Mouse (Mus musculus) stomach, postnatal 0 days (tissue): ENCODE results near the gene Shisa7. TPM values are rescaled to one million over a fixed set of nuclear protein-coding genes. Genes with fewer than 3 reads are reported as not detected.

ENCODE experiments used
- ATAC-seq: fragments of 200-750 bp; cut with Nextera tagmentation; 2 replicates; pipeline ENCODE4 v1.8.0; 2017; ENCODE audit not compliant: low FRiP score, low TSS enrichment
- DNase-seq: peaks from one replicate; pipeline ENCODE4 v3.0.0-alpha.2; 2016; ENCODE audit warnings: low spot score
- H3K27ac ChIP-seq: fragments of 300-500 bp; sonication (generic); replicated peaks from 2 replicates; pipeline ENCODE4 v1.5.1; 2014; ENCODE audit warnings: mild to moderate bottlenecking, control low read depth
- H3K27me3 ChIP-seq: fragments of 300-500 bp; sonication (generic); 2 replicates; pipeline ENCODE4 v1.6.1; 2014; ENCODE audit warnings: low read length; ENCODE audit not compliant: control insufficient read depth, insufficient read depth
- H3K36me3 ChIP-seq: fragments of 300-500 bp; sonication (generic); 2 replicates; pipeline ENCODE4 v1.6.1; 2014; ENCODE audit warnings: low read length, mixed read lengths; ENCODE audit not compliant: control insufficient read depth, insufficient read depth
- H3K4me1 ChIP-seq: fragments of 300-500 bp; sonication (generic); replicated peaks from 2 replicates; pipeline ENCODE4 v1.6.1; 2014; ENCODE audit warnings: antibody characterized with exemption; ENCODE audit not compliant: control insufficient read depth, insufficient read depth
- H3K4me2 ChIP-seq: fragments of 300-500 bp; sonication (generic); replicated peaks from 2 replicates; pipeline ENCODE4 v1.6.1; 2014; ENCODE audit warnings: low read depth, mild to moderate bottlenecking, control low read depth, moderate library complexity
- H3K4me3 ChIP-seq: fragments of 300-500 bp; sonication (generic); 2 replicates; pipeline ENCODE4 v1.5.1; 2014; ENCODE audit warnings: low read depth, low read length, control low read depth
- H3K9ac ChIP-seq: fragments of 300-500 bp; sonication (generic); 2 replicates; pipeline ENCODE4 v1.6.1; 2014; ENCODE audit warnings: mild to moderate bottlenecking, low read length, control low read depth, mixed read lengths
- H3K9me3 ChIP-seq: fragments of 300-500 bp; sonication (generic); 2 replicates; pipeline ENCODE4 v1.6.1; 2016; ENCODE audit warnings: low read length; ENCODE audit not compliant: control insufficient read depth
- CTCF ChIP-seq: IDR thresholded peaks from 2 replicates; pipeline ENCODE4 v1.5.1; 2016; ENCODE audit warnings: antibody characterized with exemption, low read depth, mild to moderate bottlenecking, moderate library complexity
- EP300 ChIP-seq: optimal IDR thresholded peaks from 2 replicates; pipeline ENCODE3; 2016; ENCODE audit warnings: antibody characterized with exemption
- WGBS: fragments of 180-500 bp; shearing (Covaris S2); extraction: QIAGEN DNeasy Blood & Tissue Kit; methylation state at CpG from one replicate; pipeline ENCODE4 v1.1.7; 2014; 5-methylcytosine and 5-hydroxymethylcytosine counted together
- polyA plus RNA-seq: library from polyadenylated mRNA; unstranded; fragments of >200 nt; fragmentation: Nextera tagmentation; extraction: Ambion mirVana; gene quantifications from 2 replicates; pipeline ENCODE4 v1.2.1, GENCODE M21; 2015

Shisa7 gene
- polyA plus RNA-seq, 1 experiment from 2014 or later = 0.15 TPM

GRCm38 (mm10) chr7:4789436-4789935 lies 55.0 kb downstream of the Shisa7 start, which contains the start of gene Tmem238:
TSS of gene Tmem238 (minus strand) at chr7:4789656.
- peak within 1 kb of the TSS; percentile 86 for H3K4me2 ChIP-seq
- peak within 1 kb of the TSS; percentile 92 for H3K27ac ChIP-seq
- H3K9ac ChIP-seq = peak within 1 kb of the TSS; percentile 86
- peak; percentile 93 for DNase-seq
- peak within 1 kb of the TSS; percentile 59 for H3K4me3 ChIP-seq
- no peaks in the 10 kb centered on the region for H3K9me3 ChIP-seq
- peak; percentile 80 for ATAC-seq
- H3K4me1 ChIP-seq = peaks cover 4% of the 10 kb centered on the region; the same call in 1 of the 2 replicates
- TF ChIP-seq CTCF = no peak
- TF ChIP-seq EP300 = no peak
- H3K36me3 ChIP-seq = peaks cover 2% of the 10 kb centered on the region; the same call in 1 of the 2 replicates
- 7% methylated on average over 37 of the region's 40 CpGs for WGBS
- H3K27me3 ChIP-seq = no peaks in the 10 kb centered on the region

DNA sequence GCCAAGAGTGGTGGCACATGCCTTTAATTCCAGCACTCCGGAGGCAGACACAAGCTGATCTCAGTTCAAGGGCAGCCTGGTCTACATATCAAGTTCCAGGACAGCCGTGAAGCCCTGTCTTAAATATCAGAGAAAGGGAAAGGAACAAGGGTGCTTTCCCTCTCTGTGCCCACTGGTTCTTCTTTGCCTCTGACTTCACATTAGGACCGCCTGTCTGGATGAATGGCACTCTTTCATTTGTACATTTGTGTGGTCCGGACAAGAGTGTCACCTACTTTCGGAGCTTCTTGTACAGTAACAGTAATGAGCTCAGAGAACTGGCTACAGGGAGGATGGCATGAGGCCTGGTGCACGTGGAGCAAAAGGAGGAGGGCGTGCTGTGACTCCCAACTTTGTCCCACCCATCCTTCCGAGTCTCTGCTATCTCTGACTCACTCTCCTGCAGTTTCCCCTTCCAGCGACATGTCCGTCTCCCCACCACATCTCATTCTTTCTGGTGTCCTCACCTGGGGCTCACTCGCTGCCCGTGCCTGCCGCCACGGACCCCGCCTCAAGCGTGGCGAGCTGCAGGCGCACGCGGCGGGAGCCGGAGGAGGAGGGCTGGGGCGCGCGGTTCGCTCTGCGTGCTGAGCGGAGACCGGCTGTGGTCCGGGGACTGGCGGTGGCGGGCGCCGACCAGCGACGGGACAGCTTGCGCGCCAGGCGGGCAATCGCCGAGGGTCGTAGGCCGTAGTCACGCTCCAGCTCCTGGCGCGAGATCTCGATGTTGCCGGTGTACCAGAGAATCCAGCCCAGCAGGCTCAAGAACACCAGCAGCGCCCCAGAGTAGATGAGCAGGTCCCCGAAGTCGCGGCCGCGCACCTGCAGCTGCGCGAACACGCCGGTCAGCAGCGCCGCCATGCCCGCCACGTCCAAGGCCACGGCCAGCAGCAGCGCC lies 55.7 kb downstream of the Shisa7 start:
- Histone ChIP-seq H3K27me3 (no peaks in the 10 kb centered on the region), H3K4me2 (peak overlapping the region; percentile 86), H3K9me3 (no peaks in the 10 kb centered on the region), H3K4me1 (peaks cover 4% of the 10 kb centered on the region; the same call in 1 of the 2 replicates), H3K4me3 (peak overlapping the region; percentile 59), H3K36me3 (no peaks in the 10 kb centered on the region), H3K27ac (peak overlapping the region; percentile 92), H3K9ac (peak overlapping the region; percentile 86)
- ATAC-seq (peak; percentile 45), DNase-seq (peak; percentile 76)
- TF ChIP-seq EP300 = no peak
- TF ChIP-seq CTCF = peak; percentile 59; the same call in 1 of the 2 replicates
- WGBS = 2% methylated on average over 62 of the region's 64 CpGs

DNA sequence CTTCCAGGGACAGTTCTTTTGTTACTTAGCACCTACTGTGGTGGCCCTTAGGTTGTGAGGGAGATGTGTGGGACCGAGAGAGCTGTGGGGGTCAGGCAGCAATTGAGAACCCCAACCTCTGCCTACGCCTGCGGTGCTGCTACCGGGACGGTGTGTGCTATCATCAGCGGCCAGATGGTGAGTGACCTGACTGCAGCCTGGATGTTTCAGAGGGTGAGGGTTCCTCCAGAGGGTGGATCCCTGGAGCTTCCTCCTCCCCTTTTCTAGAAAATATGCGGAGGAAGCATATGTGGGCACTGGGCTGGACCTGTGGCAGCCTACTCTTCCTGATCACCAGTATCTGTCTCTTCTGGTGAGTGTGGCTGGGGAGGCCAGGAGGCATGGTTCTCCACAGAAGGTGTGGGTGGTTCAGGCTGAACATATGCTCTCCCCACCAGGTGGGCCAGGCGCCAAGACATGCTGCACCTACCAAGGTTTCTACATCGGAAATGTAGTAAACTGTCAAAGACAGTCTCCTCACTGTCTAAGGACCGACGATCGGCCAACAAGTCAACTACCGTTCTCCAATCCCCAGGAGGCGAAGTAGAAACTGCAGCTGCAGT lies 60.7 kb downstream of the Shisa7 start:
- H3K27ac ChIP-seq = no peak overlapping the region
- no peak overlapping the region for H3K9ac ChIP-seq
- no peaks in the 10 kb centered on the region for H3K9me3 ChIP-seq
- WGBS = 81% methylated on average over 14 of the region's 14 CpGs
- no peaks in the 10 kb centered on the region for H3K36me3 ChIP-seq
- H3K4me1 ChIP-seq = no peaks in the 10 kb centered on the region; the same call in 1 of the 2 replicates
- H3K4me2 ChIP-seq = no peak overlapping the region
- DNase-seq (no peak), ATAC-seq (no peak)
- TF ChIP-seq EP300 (no peak), CTCF (no peak)
- H3K4me3 ChIP-seq = no peak overlapping the region
- H3K27me3 ChIP-seq = no peaks in the 10 kb centered on the region

DNA sequence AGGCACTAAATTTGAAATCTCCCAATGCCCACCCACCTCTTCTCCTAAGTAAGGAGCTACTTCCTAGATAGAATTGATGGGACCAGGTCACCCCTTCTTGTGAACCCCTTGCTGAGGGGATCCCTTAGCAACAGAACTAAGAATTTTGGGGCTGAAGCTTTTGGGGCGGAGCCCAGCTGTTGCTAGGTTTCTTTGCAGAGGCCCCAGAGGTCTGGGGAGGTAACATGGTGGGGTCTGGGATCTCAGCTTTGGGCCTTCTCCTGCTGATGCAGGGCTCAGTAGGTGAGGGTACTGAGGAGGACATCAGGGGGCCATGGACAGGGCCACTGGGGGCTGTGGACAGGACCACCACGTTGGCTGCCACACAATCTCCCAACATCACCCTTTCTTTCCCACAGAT lies 61.7 kb downstream of the Shisa7 start, which contains the start of the genes Il11 and Tmem190:
Il11 (minus strand) TSS at position 101 of the 400 bp plus-strand sequence.
Tmem190 (plus strand) TSS at position 179 of the 400 bp plus-strand sequence.
- DNase-seq = no peak
- H3K9ac ChIP-seq = no peak within 1 kb of the TSS
- no peak for ATAC-seq
- no peak within 1 kb of the TSS for H3K4me2 ChIP-seq
- no peaks in the 10 kb centered on the region for H3K36me3 ChIP-seq
- no peaks in the 10 kb centered on the region for H3K27me3 ChIP-seq
- H3K27ac ChIP-seq = no peak within 1 kb of the TSS
- H3K4me3 ChIP-seq = no peak within 1 kb of the TSS
- H3K4me1 ChIP-seq = no peaks in the 10 kb centered on the region
- 71% methylated on average over 2 of the region's 2 CpGs for WGBS
- H3K9me3 ChIP-seq = no peaks in the 10 kb centered on the region
- TF ChIP-seq EP300 (no peak), CTCF (no peak)

DNA sequence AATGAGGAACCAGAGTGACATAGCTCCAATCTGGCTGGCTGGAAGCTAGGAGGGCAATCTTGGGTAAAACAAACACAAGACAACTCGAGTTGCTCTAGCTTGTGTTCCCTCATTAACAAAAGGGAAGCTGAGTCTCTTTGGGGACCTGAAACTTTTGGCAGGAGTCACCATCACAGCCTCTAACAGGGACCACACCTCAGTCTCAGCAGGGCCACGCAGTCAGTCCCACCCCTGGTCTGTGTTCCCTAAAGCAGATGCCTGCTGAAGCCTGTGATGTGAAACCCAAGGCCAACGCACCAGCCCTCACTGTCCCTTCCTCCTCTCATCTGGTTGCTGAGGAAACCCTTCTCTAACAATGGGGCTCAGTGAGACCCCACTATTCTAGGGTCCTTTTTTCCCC lies 62.4 kb downstream of the Shisa7 start:
- DNase-seq (no peak), ATAC-seq (no peak)
- Histone ChIP-seq H3K9me3 (no peaks in the 10 kb centered on the region), H3K27ac (no peak overlapping the region), H3K4me1 (0 out of 2 replicates have a peak, but pooled peaks cover under 1% of the 10 kb centered on the region), H3K9ac (no peak overlapping the region), H3K27me3 (no peaks in the 10 kb centered on the region), H3K36me3 (no peaks in the 10 kb centered on the region), H3K4me2 (no peak overlapping the region), H3K4me3 (no peak overlapping the region)
- 40% methylated on average over 3 of the region's 3 CpGs for WGBS
- TF ChIP-seq CTCF (no peak), EP300 (no peak)
